Mouse (Mus musculus): ENCODE data around the gene Tenm3.
A peak's percentile ranks its signal among the peaks of the same experiment; 100 is the strongest.

Gene Tenm3

GRCm38 (mm10) chr8:48315605-48316004 is 528.1 kb downstream of the Tenm3 start:
- no peak for DNase-seq

GRCm38 (mm10) chr8:48313985-48314368 is 529.8 kb downstream of the Tenm3 start:
- no peak for DNase-seq

GRCm38 (mm10) chr8:48313210-48313984 is 530.4 kb downstream of the Tenm3 start:
- DNase-seq: peak; percentile 77 to 82

GRCm38 (mm10) chr8:48311706-48312105 is 532.0 kb downstream of the Tenm3 start:
- DNase-seq: peak in 1 of 2 experiments; percentile 27

GRCm38 (mm10) chr8:48310240-48310849 is 533.4 kb downstream of the Tenm3 start:
- peak; percentile 17 to 22 for DNase-seq

- DNase-seq: no peak
These were observed 534.4 kb downstream of the Tenm3 start for GRCm38 (mm10) chr8:48309191-48309987.

GRCm38 (mm10) chr8:48304224-48304623 is 539.5 kb downstream of the Tenm3 start:
- no peak for DNase-seq

GRCm38 (mm10) chr8:48300613-48301037 is 543.1 kb downstream of the Tenm3 start:
- peak; percentile 85 to 90 for DNase-seq

- DNase-seq: peak; percentile 27 to 36
These were observed 543.7 kb downstream of the Tenm3 start for GRCm38 (mm10) chr8:48300061-48300460.

- peak; percentile 13 to 33 for DNase-seq
These were observed 544.4 kb downstream of the Tenm3 start for GRCm38 (mm10) chr8:48299341-48299740.

GRCm38 (mm10) chr8:48296371-48296770 is 547.4 kb downstream of the Tenm3 start:
- no peak for DNase-seq

GRCm38 (mm10) chr8:48295558-48295957 is 548.2 kb downstream of the Tenm3 start:
- no peak for DNase-seq

GRCm38 (mm10) chr8:48293797-48294196 is 550.0 kb downstream of the Tenm3 start:
- no peak for DNase-seq

- DNase-seq: peak; percentile 42 to 48
These were observed 558.3 kb downstream of the Tenm3 start for GRCm38 (mm10) chr8:48285432-48285831.

GRCm38 (mm10) chr8:48281855-48282254 is 561.9 kb downstream of the Tenm3 start:
- no peak for DNase-seq

- DNase-seq: peak; percentile 18 to 26
These were observed 564.4 kb downstream of the Tenm3 start for GRCm38 (mm10) chr8:48279360-48279759.

- no peak for DNase-seq
These were observed 565.6 kb downstream of the Tenm3 start for GRCm38 (mm10) chr8:48277986-48278635.

GRCm38 (mm10) chr8:48275066-48275465 is 568.7 kb downstream of the Tenm3 start:
- no peak for DNase-seq

- DNase-seq: no peak
These were observed 569.2 kb downstream of the Tenm3 start for GRCm38 (mm10) chr8:48274566-48274965.

- DNase-seq: no peak
These were observed 575.1 kb downstream of the Tenm3 start for GRCm38 (mm10) chr8:48268638-48269037.

GRCm38 (mm10) chr8:48260265-48260664 is 583.5 kb downstream of the Tenm3 start:
- no peak for DNase-seq

- no peak for DNase-seq
These were observed 583.9 kb downstream of the Tenm3 start for GRCm38 (mm10) chr8:48259832-48260231.

- peak; percentile 43 to 69 for DNase-seq
These were observed 599.9 kb downstream of the Tenm3 start for GRCm38 (mm10) chr8:48243876-48244275.

Measured in cerebellum, postnatal 10 days (tissue).